Mouse (Mus musculus) layer of hippocampus, postnatal 36 days (tissue): ENCODE results near the gene Wapl. TPM values are rescaled to one million over a fixed set of nuclear protein-coding genes. Genes with fewer than 3 reads are reported as not detected.

Experiments used
- DNase-seq, 2 experiments: peaks; one replicate each; pipeline ENCODE4 v3.0.0; 2022
- total RNA-seq, 2 experiments: library from RNA; stranded (reverse); gene quantifications; 2 replicates each; pipeline ENCODE4 v1.2.3; 2021

The Wapl gene
- total RNA-seq, 2 experiments from 2014 or later = 54.3 to 54.6 TPM

DNA sequence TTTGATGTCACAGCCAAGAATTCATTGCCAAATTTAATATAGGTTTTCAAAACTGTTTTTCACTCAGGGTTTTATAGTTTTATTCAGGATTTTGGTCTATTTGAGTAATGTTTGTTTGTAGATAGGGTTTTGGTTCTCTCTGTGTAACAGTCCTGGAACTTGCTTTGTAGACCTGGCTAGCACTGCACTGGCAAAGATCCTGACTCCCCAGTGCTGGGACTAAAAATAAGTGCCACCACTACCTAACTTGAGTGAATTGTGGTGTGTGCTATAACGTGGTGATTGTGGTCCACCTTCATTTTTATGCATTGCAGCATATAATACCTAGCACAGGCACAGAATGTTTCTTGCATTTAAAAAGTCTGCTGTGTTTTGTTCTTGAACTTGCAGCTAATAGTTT is 23.6 kb downstream of the Wapl start:
- DNase-seq = no peak

DNA sequence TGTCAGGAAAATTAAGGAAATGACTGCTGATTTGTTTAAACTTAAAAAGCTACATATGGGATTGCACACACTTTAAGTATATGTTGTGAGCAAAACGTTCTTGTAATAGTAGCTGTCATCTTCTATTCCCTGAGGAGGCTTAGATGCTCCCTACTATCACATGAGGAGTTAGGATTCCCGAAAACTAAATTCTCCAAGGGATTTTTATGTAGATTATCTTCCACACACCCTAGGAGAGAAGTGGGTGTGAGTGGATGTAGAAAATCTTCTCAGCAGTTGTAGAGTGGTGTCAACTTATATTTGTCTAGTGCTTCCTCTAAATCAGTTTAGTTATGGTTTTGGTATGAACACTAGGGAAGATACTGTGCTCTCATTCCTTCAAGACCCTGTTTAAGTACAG is 36.5 kb downstream of the Wapl start:
- no peak for DNase-seq

- peak; percentile 8 to 23 for DNase-seq
These were observed 38.3 kb downstream of the Wapl start for GRCm38 (mm10) chr14:34712027-34712426.

- DNase-seq = no peak
These were observed 39.1 kb downstream of the Wapl start for GRCm38 (mm10) chr14:34712857-34713256.

- DNase-seq = no peak
These were observed 44.4 kb downstream of the Wapl start for GRCm38 (mm10) chr14:34718150-34718549.

- DNase-seq = no peak
These were observed 54.0 kb downstream of the Wapl start for GRCm38 (mm10) chr14:34727709-34728108.

GRCm38 (mm10) chr14:34735405-34735804 is 61.7 kb downstream of the Wapl start:
- no peak for DNase-seq

GRCm38 (mm10) chr14:34745401-34745800 is 71.7 kb downstream of the Wapl start:
- DNase-seq = no peak

DNA sequence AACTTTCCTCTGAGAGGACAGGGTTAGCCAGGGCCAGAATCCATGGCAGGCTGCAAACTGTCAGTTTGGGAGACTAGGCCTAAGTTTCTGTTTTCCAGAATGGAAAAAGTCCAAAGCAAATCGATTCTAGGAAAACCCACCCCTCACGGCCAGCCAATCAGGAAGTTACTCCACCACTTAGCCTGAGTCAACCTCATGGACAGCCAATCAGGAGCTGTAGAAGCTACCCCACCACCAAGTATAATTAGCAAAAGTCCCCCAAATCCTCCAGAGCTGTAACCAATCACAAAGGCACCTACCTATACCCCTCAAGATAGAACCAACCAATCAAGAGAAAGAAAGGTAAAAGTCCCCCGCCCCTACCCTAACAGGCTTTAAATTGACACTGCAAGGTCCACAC is 82.0 kb downstream of the Wapl start:
- DNase-seq = no peak

GRCm38 (mm10) chr14:34759938-34760337 is 86.2 kb downstream of the Wapl start:
- DNase-seq = no peak

GRCm38 (mm10) chr14:34761082-34761959 is 87.6 kb downstream of the Wapl start:
- no peak for DNase-seq

DNA sequence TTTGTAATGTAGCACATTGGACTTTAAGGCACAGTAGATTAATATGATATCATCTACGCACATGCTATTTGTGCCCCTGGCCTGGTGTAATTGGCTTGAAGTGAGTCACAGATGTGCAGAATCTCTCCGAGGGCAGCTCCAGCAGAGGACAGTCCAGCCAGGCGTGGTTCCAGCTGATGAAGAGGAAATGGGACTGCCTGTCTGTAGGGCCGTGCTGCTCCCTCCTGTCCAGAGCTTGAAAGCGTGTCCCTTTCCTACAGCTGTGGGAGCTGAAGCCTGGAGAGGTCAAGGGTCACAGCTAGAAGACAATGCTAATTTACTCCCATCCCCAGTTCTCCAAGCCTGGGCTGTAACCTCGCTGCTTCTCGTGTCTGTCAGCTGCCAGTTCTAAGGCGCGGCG is 89.0 kb downstream of the Wapl start:
- DNase-seq = no peak

DNA sequence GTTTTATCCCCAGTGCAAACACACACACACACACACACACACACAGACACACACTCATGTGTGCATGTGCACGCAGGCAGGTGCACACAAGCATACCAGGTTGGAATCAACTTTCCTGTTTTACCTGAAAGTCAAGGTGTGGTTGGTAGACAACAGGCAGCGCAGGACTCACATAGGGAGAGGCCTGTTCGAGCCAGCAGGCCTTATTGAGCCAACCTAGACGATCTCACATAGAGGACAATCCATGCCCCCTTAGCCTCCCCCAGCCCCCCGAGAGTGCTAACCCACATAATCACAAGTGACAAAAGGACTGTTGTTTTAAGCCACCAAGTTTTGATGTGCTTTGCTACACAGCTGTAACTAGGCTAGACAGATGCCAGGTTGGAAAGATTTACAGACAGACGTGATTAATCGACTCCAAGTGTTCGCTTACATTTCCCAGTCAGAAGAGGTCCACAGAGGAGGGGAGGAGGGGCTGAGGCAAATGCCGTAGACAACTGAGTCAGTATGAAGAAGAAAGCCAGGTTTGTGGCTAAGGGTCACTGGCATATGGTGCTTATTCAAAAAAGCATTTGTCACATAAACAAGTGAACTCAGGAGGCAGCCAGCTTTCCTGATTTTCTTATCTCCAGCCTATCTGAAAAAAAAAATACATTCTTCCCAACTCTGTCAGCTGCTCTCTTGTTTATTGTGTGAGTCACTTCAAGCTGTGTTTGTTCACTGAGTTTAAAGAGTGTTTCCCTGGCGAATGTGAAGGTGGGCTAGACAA is 90.2 kb downstream of the Wapl start:
- no peak for DNase-seq

DNA sequence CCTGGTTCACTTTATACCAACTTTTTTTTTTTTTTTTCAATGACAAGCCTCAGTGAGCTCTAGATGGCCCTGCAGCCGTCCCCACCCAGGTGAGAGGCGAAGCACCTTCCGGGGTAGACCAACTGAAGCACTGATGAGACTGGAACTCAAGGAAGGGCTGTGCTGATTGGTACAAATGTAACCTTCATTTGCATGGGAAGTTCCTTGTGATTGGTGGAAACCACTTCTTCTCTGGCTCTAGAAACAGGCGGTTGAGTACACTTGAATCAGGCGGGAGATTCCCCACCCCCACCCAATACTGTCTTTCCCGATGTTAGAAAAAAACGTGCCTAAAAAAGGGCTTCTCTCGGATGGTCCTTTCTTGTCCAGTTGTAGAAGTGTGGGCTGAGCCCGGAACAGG is 91.2 kb downstream of the Wapl start:
- no peak for DNase-seq

GRCm38 (mm10) chr14:34765380-34765779 is 91.7 kb downstream of the Wapl start:
- DNase-seq = no peak

DNA sequence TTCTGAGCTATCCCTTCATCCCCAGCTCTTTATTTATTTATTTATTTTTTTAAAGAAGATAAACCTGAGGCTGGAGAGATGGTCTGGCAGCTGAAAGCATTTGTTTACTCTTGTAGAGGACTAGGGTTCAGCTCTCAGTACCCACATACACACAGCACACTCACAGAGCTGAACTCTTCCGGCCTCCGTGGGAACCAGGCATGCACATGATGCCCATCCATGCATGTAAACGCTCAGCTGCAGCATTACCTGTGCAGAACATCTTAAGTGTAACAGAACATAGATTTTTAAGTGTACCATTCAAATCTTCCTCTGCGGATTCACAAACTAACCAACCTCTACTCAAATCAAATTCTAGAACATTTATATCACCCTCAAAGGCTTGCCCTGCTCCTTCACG is 92.5 kb downstream of the Wapl start:
- no peak for DNase-seq

- DNase-seq = peak; percentile 38 to 44
These were observed 94.6 kb downstream of the Wapl start for GRCm38 (mm10) chr14:34768373-34768772.

DNA sequence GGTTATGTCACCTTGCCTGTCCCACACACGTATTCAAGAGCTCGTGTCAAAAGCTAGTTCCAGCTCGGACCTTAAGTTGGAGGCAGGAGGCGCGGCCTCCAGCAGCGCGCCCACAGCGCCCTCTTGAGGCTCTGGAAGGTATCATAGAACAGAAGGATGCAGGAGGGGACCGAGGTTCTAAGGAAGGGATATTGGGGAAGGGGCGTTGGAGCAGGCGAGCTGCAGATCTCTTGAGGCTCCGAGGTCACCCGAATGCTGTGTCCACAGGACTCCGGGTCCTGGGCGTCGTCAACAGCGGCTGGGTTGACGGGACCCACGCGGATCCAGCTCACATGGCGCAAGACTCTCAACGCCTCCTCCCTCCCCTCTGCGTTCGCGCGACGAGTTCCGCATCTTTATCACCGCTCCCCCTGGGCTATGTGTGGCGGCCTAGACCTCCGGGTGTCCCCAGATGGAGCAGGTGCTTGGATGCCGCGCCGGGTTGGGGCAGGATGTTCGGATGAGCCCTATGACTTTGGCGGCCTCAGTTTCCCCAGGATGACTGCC is 95.4 kb downstream of the Wapl start:
- peak; percentile 59 to 61 for DNase-seq

- DNase-seq = peak; percentile 33 to 52
These were observed 95.9 kb downstream of the Wapl start for GRCm38 (mm10) chr14:34769567-34770158.

GRCm38 (mm10) chr14:34770467-34770866 is 96.7 kb downstream of the Wapl start:
- no peak for DNase-seq

DNA sequence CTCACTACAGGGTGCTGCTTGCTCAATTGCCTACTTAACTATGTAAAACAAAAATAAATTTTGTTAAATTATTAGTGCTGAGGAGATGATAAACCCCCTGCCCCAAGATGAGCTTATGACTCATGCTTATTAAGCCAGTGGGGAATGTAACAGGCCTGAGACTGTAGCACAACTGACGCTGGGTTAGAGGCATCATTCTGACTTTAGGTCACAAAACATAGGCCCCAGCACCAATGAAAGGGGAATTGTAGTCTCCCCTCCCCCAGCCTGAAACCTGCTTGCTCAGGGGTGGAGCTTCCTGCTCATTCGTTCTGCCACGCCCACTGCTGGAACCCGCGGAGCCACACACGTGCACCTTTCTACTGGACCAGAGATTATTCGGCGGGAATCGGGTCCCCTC is 97.9 kb downstream of the Wapl start:
- DNase-seq = no peak

DNA sequence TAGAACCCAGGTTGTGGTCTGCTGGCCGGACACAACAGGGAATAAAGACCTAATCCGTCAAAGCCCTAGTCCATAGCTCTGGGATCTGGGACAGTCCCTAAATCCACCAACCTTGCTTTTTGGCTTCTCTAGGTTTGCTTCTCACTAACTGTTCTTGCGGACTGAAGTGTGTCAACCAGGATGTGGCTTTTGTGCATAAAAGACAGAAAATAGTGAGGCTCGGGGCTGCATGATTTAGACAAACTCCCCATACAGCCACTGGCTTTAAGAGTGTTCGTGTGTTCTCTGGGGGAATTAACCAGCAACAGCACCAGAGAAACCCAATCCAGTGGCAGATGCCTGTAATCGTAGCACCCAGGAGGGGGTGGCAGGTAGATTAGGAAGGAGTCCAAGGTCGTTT is 98.4 kb downstream of the Wapl start:
- no peak for DNase-seq

GRCm38 (mm10) chr14:34773681-34774080 is 100.0 kb downstream of the Wapl start:
- DNase-seq = no peak
